Mouse (Mus musculus): ENCODE measurements at regions not wholly inside any gene's neighbourhood (a gene's known extent, or its start where the extent isn't known, plus 50 kb on each side); places are given as distances from the start of the nearest gene placed in this dataset.

GRCm38 (mm10) chr5:26564056-26564455, 252.9 kb upstream of the Dpp6 start:
- ATAC-seq (ENCODE audit: low FRiP score): no peak
- H3K4me3 ChIP-seq (replicated peaks; ENCODE audit: low read length): no peak overlapping the region
- no peaks in the 10 kb centered on the region for H3K4me1 ChIP-seq (replicated peaks; ENCODE audit: control insufficient read depth, insufficient read depth, low read length)
- no peak for DNase-seq (ENCODE audit: low spot score)
- no peak overlapping the region for H3K4me2 ChIP-seq (replicated peaks)
- WGBS: 84% methylated on average over 1 of the region's 1 CpGs
- H3K27ac ChIP-seq: no peak overlapping the region
- H3K9me3 ChIP-seq (ENCODE audit: control insufficient read depth, low read length): no peaks in the 10 kb centered on the region
- H3K27me3 ChIP-seq (ENCODE audit: control insufficient read depth, insufficient read depth, low read length): no peaks in the 10 kb centered on the region
- no peaks in the 10 kb centered on the region for H3K36me3 ChIP-seq (replicated peaks; ENCODE audit: control insufficient read depth, insufficient read depth)
- H3K9ac ChIP-seq: no peak overlapping the region

- no peak for DNase-seq (ENCODE audit: low spot score)
- Histone ChIP-seq H3K4me2 (replicated peaks) (no peak overlapping the region), H3K4me1 (replicated peaks; ENCODE audit: control insufficient read depth, insufficient read depth, low read length) (no peaks in the 10 kb centered on the region), H3K9ac (no peak overlapping the region), H3K9me3 (ENCODE audit: control insufficient read depth, low read length) (no peaks in the 10 kb centered on the region), H3K36me3 (replicated peaks; ENCODE audit: control insufficient read depth, insufficient read depth) (no peaks in the 10 kb centered on the region), H3K4me3 (replicated peaks; ENCODE audit: low read length) (no peak overlapping the region), H3K27ac (no peak overlapping the region), H3K27me3 (ENCODE audit: control insufficient read depth, insufficient read depth, low read length) (no peaks in the 10 kb centered on the region)
- WGBS: 72% methylated on average over 3 of the region's 3 CpGs
- no peak for ATAC-seq (ENCODE audit: low FRiP score)
Observed at GRCm38 (mm10) chr5:26572691-26573191, 244.3 kb upstream of the Dpp6 start.

- 80% methylated on average over 3 of the region's 3 CpGs for WGBS
- Histone ChIP-seq H3K4me1 (replicated peaks; ENCODE audit: control insufficient read depth, insufficient read depth, low read length) (no peaks in the 10 kb centered on the region), H3K27ac (no peak overlapping the region), H3K27me3 (ENCODE audit: control insufficient read depth, insufficient read depth, low read length) (no peaks in the 10 kb centered on the region), H3K4me2 (replicated peaks) (no peak overlapping the region), H3K9ac (no peak overlapping the region), H3K4me3 (replicated peaks; ENCODE audit: low read length) (no peak overlapping the region), H3K36me3 (replicated peaks; ENCODE audit: control insufficient read depth, insufficient read depth) (no peaks in the 10 kb centered on the region), H3K9me3 (ENCODE audit: control insufficient read depth, low read length) (no peaks in the 10 kb centered on the region)
- no peak for ATAC-seq (ENCODE audit: low FRiP score)
- DNase-seq (ENCODE audit: low spot score): no peak
Observed at GRCm38 (mm10) chr5:26573446-26573845, 243.6 kb upstream of the Dpp6 start.

- no peak overlapping the region for H3K4me2 ChIP-seq (replicated peaks)
- H3K4me3 ChIP-seq (replicated peaks; ENCODE audit: low read length): no peak overlapping the region
- ATAC-seq (ENCODE audit: low FRiP score) (no peak), DNase-seq (ENCODE audit: low spot score) (no peak)
- no peaks in the 10 kb centered on the region for H3K36me3 ChIP-seq (replicated peaks; ENCODE audit: control insufficient read depth, insufficient read depth)
- H3K27ac ChIP-seq: no peak overlapping the region
- 0 out of 2 replicates have a peak, but pooled peaks cover 6% of the 10 kb centered on the region for H3K9me3 ChIP-seq (ENCODE audit: control insufficient read depth, low read length)
- 81% methylated on average over 5 of the region's 5 CpGs for WGBS
- H3K27me3 ChIP-seq (ENCODE audit: control insufficient read depth, insufficient read depth, low read length): no peaks in the 10 kb centered on the region
- H3K9ac ChIP-seq: no peak overlapping the region
- no peaks in the 10 kb centered on the region for H3K4me1 ChIP-seq (replicated peaks; ENCODE audit: control insufficient read depth, insufficient read depth, low read length)
Observed at GRCm38 (mm10) chr5:26586108-26586507, 230.9 kb upstream of the Dpp6 start.

GRCm38 (mm10) chr5:26590886-26591285, 226.1 kb upstream of the Dpp6 start:
- Histone ChIP-seq H3K9me3 (ENCODE audit: control insufficient read depth, low read length) (no peaks in the 10 kb centered on the region), H3K36me3 (replicated peaks; ENCODE audit: control insufficient read depth, insufficient read depth) (no peaks in the 10 kb centered on the region), H3K27me3 (ENCODE audit: control insufficient read depth, insufficient read depth, low read length) (no peaks in the 10 kb centered on the region), H3K4me1 (replicated peaks; ENCODE audit: control insufficient read depth, insufficient read depth, low read length) (no peaks in the 10 kb centered on the region), H3K4me3 (replicated peaks; ENCODE audit: low read length) (no peak overlapping the region), H3K4me2 (replicated peaks) (no peak overlapping the region), H3K27ac (no peak overlapping the region), H3K9ac (no peak overlapping the region)
- DNase-seq (ENCODE audit: low spot score) (no peak), ATAC-seq (ENCODE audit: low FRiP score) (no peak)
- WGBS: 76% methylated on average over 6 of the region's 6 CpGs

- H3K4me2 ChIP-seq (replicated peaks): no peak overlapping the region
- H3K36me3 ChIP-seq (replicated peaks; ENCODE audit: control insufficient read depth, insufficient read depth): no peaks in the 10 kb centered on the region
- ATAC-seq (ENCODE audit: low FRiP score) (no peak), DNase-seq (ENCODE audit: low spot score) (no peak)
- no peaks in the 10 kb centered on the region for H3K27me3 ChIP-seq (ENCODE audit: control insufficient read depth, insufficient read depth, low read length)
- no peaks in the 10 kb centered on the region for H3K4me1 ChIP-seq (replicated peaks; ENCODE audit: control insufficient read depth, insufficient read depth, low read length)
- no peaks in the 10 kb centered on the region for H3K9me3 ChIP-seq (ENCODE audit: control insufficient read depth, low read length)
- no peak overlapping the region for H3K27ac ChIP-seq
- H3K9ac ChIP-seq: no peak overlapping the region
- WGBS: 46% methylated on average over 3 of the region's 3 CpGs
- H3K4me3 ChIP-seq (replicated peaks; ENCODE audit: low read length): no peak overlapping the region
Observed at GRCm38 (mm10) chr5:26592341-26592740, 224.7 kb upstream of the Dpp6 start.

- Histone ChIP-seq H3K9ac (no peak overlapping the region), H3K27me3 (ENCODE audit: control insufficient read depth, insufficient read depth, low read length) (no peaks in the 10 kb centered on the region), H3K27ac (no peak overlapping the region), H3K4me3 (replicated peaks; ENCODE audit: low read length) (no peak overlapping the region), H3K4me2 (replicated peaks) (no peak overlapping the region), H3K36me3 (replicated peaks; ENCODE audit: control insufficient read depth, insufficient read depth) (no peaks in the 10 kb centered on the region), H3K4me1 (replicated peaks; ENCODE audit: control insufficient read depth, insufficient read depth, low read length) (no peaks in the 10 kb centered on the region), H3K9me3 (ENCODE audit: control insufficient read depth, low read length) (no peaks in the 10 kb centered on the region)
- ATAC-seq (ENCODE audit: low FRiP score) (no peak), DNase-seq (ENCODE audit: low spot score) (no peak)
- WGBS: 89% methylated on average over 2 of the region's 2 CpGs
Observed at GRCm38 (mm10) chr5:26597991-26598390, 219.0 kb upstream of the Dpp6 start.

GRCm38 (mm10) chr5:26619272-26619671, 197.7 kb upstream of the Dpp6 start:
- no peaks in the 10 kb centered on the region for H3K36me3 ChIP-seq (replicated peaks; ENCODE audit: control insufficient read depth, insufficient read depth)
- H3K27me3 ChIP-seq (ENCODE audit: control insufficient read depth, insufficient read depth, low read length): no peaks in the 10 kb centered on the region
- DNase-seq (ENCODE audit: low spot score) (no peak), ATAC-seq (ENCODE audit: low FRiP score) (no peak)
- WGBS: 65% methylated on average over 2 of the region's 2 CpGs
- no peak overlapping the region for H3K4me3 ChIP-seq (replicated peaks; ENCODE audit: low read length)
- no peaks in the 10 kb centered on the region for H3K4me1 ChIP-seq (replicated peaks; ENCODE audit: control insufficient read depth, insufficient read depth, low read length)
- H3K9me3 ChIP-seq (ENCODE audit: control insufficient read depth, low read length): no peaks in the 10 kb centered on the region
- no peak overlapping the region for H3K4me2 ChIP-seq (replicated peaks)
- no peak overlapping the region for H3K9ac ChIP-seq
- no peak overlapping the region for H3K27ac ChIP-seq

GRCm38 (mm10) chr5:26622116-26622515, 194.9 kb upstream of the Dpp6 start:
- no peak overlapping the region for H3K9ac ChIP-seq
- no peaks in the 10 kb centered on the region for H3K27me3 ChIP-seq (ENCODE audit: control insufficient read depth, insufficient read depth, low read length)
- H3K36me3 ChIP-seq (replicated peaks; ENCODE audit: control insufficient read depth, insufficient read depth): no peaks in the 10 kb centered on the region
- no peaks in the 10 kb centered on the region for H3K4me1 ChIP-seq (replicated peaks; ENCODE audit: control insufficient read depth, insufficient read depth, low read length)
- ATAC-seq (ENCODE audit: low FRiP score) (no peak), DNase-seq (ENCODE audit: low spot score) (no peak)
- no peak overlapping the region for H3K27ac ChIP-seq
- H3K9me3 ChIP-seq (ENCODE audit: control insufficient read depth, low read length): no peaks in the 10 kb centered on the region
- H3K4me3 ChIP-seq (replicated peaks; ENCODE audit: low read length): no peak overlapping the region
- WGBS: 46% methylated on average over 2 of the region's 2 CpGs
- H3K4me2 ChIP-seq (replicated peaks): no peak overlapping the region

GRCm38 (mm10) chr5:26671478-26671877, 145.5 kb upstream of the Dpp6 start:
- ATAC-seq (ENCODE audit: low FRiP score) (no peak), DNase-seq (ENCODE audit: low spot score) (no peak)
- Histone ChIP-seq H3K4me3 (replicated peaks; ENCODE audit: low read length) (no peak overlapping the region), H3K27me3 (ENCODE audit: control insufficient read depth, insufficient read depth, low read length) (no peaks in the 10 kb centered on the region), H3K9ac (no peak overlapping the region), H3K4me1 (replicated peaks; ENCODE audit: control insufficient read depth, insufficient read depth, low read length) (no peaks in the 10 kb centered on the region), H3K27ac (no peak overlapping the region), H3K9me3 (ENCODE audit: control insufficient read depth, low read length) (no peaks in the 10 kb centered on the region), H3K36me3 (replicated peaks; ENCODE audit: control insufficient read depth, insufficient read depth) (no peaks in the 10 kb centered on the region), H3K4me2 (replicated peaks) (no peak overlapping the region)
- WGBS: 79% methylated on average over 1 of the region's 1 CpGs
